Mouse (Mus musculus) G1E-ER4 (cell line): ENCODE measurements around the gene Alpl. TPM values are rescaled to one million over a fixed set of nuclear protein-coding genes. Genes with fewer than 3 reads are reported as not detected.

ENCODE experiments used
- GATA1 ChIP-seq: IDR thresholded peaks from one replicate; pipeline ENCODE4 v1.8.0; 2012; ENCODE audit warnings: low read length, inconsistent platforms
- polyA plus RNA-seq: library from polyadenylated mRNA; stranded (reverse); fragments of >175 nt; gene quantifications from 2 replicates; pipeline ENCODE4 v1.2.3, GENCODE M21; 2012

Alpl gene
- polyA plus RNA-seq, 1 experiment = not detected

DNA sequence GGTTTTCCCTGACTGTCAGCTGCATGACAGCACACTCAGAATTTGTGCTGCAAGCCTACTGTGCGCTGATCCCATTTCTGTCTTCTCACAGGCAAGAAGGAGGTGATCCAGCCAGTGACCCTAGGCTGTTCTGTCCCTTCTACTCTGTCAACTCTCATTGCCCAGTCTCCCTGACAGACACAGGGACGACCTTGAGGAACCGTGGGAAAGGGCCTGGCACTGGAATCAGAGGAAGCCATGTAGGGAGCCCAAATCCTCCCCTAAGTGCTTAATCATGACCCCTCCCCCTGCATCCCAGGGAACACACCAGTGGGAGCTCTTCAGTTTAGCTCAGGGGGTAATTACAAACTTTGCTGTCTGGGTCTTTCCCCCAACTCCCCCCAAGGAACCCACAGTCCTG is 58.4 kb downstream of the Alpl start:
- TF ChIP-seq GATA1 = no peak

DNA sequence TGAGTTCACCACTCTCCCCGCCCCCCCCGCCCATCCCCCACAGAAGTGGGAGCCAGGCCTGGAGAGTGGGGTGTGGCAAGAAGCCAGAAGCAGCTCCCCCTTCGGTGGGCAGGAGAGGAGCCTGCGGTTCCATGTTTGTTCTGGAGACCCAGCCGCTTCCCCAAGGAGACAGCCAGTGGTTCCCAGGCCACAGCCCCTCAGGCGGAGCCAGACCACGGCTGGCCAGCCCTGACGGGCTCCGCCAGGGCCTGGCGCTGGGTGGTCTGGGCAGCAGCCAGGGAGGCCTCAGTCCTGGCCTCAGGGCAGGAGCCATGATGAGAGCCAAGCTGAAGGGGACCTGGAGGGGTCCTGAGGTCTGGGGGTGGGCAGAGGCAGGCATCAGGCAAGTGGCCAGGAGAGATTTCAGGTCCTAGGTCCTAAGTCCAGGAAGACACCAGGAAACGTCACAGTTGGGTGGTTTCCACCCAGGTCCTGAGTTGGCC is 59.9 kb downstream of the Alpl start:
- no peak for TF ChIP-seq GATA1

DNA sequence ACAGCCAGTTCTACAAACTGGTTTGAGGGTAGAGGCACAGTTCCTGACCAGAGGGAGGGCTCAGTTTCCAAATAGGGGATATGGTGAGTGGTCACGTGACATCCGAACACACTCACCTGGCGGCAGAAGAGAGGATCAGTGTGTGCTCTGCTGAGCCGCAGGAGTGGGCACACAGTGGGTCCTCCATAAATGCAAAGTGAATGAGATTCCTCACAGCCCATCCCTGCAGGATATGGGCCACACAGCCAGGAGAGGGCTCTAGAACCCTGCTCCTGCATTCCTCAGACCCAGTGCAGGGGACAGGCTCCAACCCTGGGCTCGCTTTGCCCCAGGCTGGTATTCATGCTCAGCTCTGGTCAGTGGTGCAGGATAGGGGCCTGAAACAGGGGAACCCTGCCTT is 62.7 kb downstream of the Alpl start:
- TF ChIP-seq GATA1 = no peak

DNA sequence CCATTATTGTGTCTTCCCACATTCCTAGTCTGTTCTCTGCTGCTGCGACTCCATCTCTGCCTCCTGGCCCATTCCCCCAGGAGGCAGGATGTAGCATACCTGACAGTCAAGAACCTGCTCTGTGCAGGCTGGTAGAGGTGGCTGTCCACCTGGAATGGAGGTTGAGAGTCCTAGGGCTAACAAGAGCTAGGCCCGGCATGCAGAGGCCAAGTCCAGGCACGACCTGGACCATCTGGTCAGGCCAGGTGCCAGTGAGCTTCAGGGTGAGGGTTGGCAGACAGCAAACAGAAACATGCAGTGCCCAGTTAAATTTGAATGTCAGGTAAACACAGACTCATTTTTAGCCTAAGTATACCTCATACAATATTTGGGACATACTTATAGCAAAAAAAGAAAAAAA is 63.2 kb downstream of the Alpl start:
- no peak for TF ChIP-seq GATA1

DNA sequence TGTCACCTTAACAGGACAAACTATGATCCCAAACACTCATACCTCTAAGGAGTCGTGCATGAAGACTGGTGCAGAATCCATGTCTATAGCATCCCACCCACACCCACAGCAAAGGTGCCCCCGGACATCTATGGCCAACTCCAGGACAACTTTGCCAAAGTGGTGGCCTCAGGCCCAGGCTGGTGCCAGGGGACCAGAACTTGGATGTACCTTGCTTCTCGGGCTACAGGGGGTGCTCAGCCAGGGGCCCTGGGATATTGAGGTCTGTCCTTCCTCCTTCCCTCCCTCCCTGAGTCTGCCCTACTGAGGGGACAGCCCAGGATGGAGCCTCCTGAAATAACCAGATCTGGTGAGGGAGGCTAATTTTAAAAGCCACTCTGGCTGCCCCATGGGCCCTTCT is 63.8 kb downstream of the Alpl start:
- TF ChIP-seq GATA1 = no peak

DNA sequence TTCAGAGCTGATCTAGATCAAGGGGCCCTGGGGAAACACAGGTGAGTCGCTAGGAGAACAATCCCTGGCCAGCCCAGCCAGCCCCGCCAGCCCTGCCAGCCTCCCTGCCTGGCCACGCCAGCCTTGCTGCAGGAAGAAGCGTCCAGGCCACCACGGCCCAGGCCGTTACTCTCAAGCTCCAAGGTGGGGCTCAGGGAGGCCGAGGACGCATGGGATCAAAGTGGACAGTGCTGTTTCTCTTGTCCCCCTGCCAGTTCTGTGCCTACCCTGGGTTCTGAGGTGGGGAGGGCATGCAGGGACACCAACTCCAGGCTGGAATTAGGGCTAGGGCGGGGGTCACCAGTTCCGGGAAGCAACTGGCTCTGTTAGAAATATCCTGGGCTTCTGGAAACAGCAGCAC is 64.3 kb downstream of the Alpl start:
- no peak for TF ChIP-seq GATA1

DNA sequence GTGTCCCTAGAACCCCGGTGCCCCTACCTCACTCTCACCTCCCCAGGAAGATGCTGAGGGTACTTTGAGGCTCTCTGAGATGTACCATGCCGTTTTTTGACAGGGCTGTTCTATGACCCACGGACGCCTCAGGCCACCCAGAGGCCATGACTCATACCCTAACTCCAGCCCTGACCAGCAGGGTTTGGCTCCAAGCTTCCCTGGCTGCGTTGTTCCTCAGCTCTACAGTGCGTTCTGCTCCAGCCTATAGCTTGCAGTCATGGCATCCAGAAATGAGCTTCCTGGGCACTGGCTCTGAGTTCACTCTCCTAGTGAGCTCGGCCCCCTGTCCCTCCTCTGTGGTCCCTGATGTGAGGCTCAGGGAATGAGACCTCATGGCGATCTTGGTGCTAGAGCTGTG is 65.4 kb downstream of the Alpl start:
- TF ChIP-seq GATA1 = no peak

DNA sequence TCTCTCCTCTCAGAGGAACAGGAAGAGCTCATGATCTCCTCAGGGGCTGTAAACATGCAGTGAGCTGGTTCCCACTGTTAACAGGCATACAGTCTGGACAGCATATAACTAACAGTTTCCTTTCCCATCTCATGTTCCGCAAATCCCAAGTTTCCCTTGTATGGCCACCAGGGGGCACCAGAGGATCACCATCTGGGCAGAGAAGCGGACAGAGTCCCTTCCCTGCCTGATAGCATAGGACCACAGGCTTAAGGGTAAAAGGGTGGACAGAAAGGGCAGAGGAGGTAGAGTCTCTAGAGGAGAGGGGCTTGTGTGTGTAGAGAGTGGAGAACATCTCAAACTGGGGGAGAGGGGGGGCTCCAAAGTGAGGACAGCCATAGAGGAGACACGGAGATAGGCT is 66.0 kb downstream of the Alpl start:
- no peak for TF ChIP-seq GATA1

DNA sequence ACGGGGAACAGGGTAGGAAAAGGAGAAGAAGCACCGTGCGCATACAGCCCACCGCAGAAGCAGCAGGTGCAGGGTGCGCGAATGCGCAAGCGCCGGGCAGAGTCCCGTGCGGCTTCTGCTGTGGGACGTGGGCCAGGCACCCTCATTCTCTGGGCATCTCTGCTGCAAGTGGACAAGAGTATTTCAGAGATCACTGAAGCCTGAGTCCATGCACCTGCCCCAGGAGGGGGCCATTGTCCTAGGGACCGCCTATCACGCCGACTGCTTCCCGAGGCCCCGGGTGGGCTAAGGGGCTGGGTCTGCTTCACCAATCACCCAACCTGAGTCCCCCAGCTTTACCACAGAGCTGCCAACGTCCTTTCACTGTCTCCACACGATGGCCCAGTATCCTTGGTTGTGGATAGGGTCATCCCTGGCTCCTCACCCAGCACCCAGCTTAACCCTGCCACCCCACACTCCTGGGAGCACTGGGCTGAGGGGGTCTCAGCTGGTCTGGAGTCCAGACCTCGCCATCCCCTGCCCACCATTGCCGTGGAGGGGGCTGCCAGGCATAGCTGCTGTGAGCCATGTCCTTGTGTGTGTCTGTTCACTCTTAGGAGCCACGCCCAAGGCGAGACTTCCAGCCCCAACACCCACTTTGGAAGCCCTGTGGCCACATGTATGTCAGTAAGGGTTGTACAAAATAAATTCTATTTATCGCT is 66.9 kb downstream of the Alpl start:
- no peak for TF ChIP-seq GATA1

DNA sequence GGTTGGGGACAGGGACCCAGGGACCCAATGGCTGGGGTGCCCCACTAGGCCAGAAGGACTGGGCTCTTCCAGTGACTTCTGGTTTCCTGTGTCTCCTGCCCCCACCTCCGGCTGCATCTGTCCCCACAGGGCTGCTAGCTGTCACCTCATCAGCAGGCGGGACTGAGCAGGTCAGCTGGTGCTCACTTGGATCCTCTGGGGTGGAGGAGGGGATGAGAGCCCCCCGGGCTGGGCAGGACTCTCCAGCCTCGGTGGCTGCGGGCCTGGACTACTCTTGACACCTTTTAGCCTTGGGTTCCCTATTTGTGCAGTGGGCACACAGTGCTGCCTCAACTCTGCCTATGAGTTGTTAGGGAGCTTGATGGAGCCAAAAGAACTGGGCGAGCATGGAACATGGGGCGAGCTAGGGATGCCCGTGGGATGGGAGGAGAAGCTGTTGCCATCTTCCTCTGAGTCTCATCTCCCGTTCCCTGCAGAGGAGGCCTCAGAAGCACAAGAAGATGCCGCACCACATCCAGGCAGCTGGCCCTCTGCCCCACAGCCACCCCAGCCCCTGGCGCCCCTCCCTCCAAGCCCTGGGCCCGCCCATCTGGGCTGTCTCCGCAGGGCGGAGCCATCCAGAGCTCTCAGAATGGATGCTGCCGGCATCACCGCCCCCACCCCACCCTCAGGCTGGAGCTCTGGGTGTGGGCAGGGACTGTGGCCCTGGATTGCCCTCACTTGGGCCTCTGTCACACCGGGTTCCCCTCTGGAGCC is 67.6 kb downstream of the Alpl start:
- TF ChIP-seq GATA1 = no peak

DNA sequence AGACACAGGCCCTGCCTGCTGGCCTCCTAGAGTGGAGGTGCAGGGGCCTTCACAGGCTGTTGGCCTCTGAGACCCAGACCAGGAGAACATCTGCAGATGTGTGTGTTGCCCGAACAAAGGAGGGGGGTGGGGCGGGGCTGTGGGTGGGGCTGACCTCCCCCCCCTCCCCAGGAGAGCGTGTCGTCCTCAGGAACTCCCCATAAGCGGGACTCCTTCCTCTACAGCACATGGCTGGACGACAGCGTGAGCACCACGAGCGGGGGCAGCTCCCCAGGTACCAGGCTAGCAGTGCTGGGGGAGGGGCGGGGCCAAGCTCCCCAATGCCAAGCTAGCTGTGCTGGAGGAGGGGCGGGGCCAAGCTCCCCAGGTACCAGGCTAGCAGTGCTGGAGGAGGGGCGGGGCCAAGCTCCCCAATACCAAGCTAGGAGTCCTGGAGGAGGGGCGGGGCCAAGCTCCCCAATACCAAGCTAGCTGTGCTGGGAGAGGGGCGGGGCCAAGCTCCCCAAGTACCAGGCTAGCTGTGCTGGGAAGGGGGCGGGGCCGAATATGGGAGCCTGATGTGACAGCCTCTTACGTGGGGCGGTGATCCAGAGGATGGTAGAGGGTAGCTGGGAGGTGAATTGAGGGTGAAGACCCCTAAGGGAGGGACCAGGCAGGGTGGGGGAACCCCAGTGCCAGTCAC is 68.5 kb downstream of the Alpl start:
- no peak for TF ChIP-seq GATA1

DNA sequence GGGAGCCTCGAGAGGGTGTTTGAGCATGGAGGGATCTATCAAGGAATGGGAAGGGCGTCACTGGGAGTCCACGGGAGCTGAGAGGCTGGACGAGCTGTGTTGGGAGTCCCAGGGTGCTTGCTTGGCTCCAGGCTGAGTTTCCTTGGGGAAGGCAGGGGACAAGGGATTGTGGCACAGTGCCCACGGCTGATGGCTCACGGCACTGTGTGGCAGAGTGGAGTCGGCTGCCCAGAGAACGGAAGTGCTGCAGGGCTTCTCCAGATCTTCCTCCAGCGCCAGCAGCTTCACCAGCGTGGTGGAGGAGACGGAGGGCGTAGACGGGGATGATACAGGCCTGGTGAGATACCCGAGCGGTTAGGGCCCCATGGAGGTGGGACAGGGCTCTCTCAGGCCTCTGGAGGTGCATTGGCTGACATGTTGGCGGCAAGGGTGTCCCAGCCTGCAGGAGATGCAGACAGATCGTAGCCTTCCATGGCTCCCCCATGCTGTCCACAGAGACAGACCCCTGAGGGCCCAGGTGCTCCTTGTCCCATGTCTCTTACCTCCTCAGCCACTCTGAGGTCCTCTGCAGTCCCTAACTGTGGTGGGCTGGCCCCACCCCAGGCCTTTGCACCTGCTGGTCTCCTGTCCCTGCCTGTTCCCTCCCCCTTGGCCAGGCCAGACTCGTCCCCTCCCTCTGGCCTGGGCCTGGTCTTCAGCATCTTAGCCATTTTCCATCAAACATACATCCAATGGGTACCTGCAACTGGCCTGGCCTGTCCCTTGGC is 69.3 kb downstream of the Alpl start:
- TF ChIP-seq GATA1 = no peak

DNA sequence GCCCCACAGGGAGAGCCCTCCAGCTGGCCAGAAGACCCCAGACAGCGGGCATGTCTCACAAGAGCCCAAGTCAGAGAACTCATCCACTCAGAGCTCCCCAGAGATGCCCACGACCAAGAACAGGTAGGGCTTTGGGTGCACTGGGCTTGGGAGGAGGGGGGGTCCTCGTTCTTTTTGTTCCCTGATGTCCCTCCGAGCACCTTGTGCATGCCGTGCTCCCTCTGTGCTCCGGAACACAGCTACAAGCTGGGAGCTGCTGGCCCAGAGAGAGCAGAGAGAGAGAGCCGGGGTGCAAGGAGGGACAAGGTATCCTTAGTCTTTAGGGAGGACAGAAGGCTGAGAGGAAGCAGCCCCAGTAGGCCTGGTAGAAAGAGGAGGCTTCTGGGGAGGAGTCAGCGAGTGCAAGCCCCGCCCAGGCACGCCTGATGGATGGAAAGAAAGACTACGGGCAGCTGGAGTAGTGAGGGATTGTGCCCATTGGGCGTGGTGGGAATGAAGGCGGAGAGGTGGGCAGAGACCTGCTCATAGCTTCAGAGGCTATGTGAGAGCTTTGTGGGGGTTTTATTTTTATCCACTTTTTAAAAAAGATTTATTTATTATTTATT is 70.5 kb downstream of the Alpl start:
- TF ChIP-seq GATA1 = no peak

DNA sequence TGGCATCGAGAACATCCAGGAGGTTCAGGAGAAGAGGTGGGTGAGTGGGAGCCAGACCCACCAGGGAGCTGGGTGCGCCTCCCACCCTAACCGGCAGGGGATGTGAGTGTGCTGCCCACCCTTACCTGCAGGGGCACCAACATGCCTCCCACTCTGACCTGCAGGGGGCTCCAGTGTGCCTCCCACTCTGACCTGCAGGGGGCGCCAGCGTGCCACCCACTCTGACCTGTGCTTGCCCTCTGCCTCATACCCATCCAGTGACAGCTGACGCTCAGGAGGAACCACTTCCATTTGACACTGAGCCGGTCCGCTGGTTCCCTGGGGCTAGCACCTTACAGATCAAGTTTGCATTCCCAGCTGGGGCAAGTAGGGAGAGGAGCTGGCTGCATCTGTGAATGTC is 71.4 kb downstream of the Alpl start:
- no peak for TF ChIP-seq GATA1

DNA sequence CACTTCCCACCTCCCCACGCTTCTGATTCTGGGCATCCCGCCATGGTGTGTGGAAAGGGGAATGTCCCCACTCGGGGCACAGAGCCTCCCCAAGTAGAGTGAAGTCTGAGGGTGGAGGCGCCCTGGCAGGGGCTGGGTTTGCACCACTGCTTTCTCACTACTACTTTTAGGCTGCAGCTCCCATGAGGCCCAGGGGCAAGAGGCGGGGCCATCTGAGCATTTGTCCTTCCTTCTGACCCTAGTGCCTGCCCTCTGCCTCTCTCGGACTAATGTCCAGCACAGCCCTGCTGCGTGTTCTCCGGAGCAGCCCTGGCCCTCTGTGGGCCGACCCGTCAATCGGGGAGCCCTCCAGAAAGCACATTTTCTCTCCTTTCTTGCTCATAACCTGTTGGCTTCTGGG is 72.0 kb downstream of the Alpl start:
- TF ChIP-seq GATA1 = no peak
